Mouse (Mus musculus) kidney, embryonic 16.5 days (tissue): ENCODE data around the gene Tbc1d23. TPM values are rescaled to one million over a fixed set of nuclear protein-coding genes. Genes with fewer than 3 reads are reported as not detected.
"Not testable (repeated sequence)": the region's sequence is repeated elsewhere in the genome, so short reads cannot be mapped to it uniquely, and the experiment has no call there.

ENCODE experiments used
- ATAC-seq: fragments of 200-750 bp; cut with Nextera tagmentation; 2 replicates; pipeline ENCODE4 v1.8.0; 2017; ENCODE audit warnings: moderate TSS enrichment; ENCODE audit not compliant: low FRiP score, low TSS enrichment
- H3K27ac ChIP-seq: fragments of 300-500 bp; sonication (generic); 2 replicates; pipeline ENCODE4 v1.5.1; 2014; ENCODE audit warnings: low read length
- H3K27me3 ChIP-seq: fragments of 300-500 bp; sonication (generic); 2 replicates; pipeline ENCODE4 v1.6.1; 2014; ENCODE audit warnings: low read length, control low read depth, mixed read lengths; ENCODE audit not compliant: insufficient read depth
- H3K36me3 ChIP-seq: fragments of 300-500 bp; sonication (generic); 2 replicates; pipeline ENCODE4 v1.6.1; 2014; ENCODE audit warnings: low read length, control low read depth, mixed read lengths; ENCODE audit not compliant: insufficient read depth
- H3K4me1 ChIP-seq: fragments of 300-500 bp; sonication (generic); 2 replicates; pipeline ENCODE4 v1.6.1; 2014; ENCODE audit warnings: low read length, control low read depth, mixed read lengths; ENCODE audit not compliant: insufficient read depth
- H3K4me2 ChIP-seq: fragments of 300-500 bp; sonication (generic); replicated peaks from 2 replicates; pipeline ENCODE4 v1.6.1; 2014; ENCODE audit warnings: low read depth, low read length
- H3K4me3 ChIP-seq: fragments of 300-500 bp; sonication (generic); 2 replicates; pipeline ENCODE4 v1.5.1; 2014; ENCODE audit warnings: mild to moderate bottlenecking, low read length
- H3K9ac ChIP-seq: fragments of 300-500 bp; sonication (generic); replicated peaks from 2 replicates; pipeline ENCODE4 v1.6.1; 2014; ENCODE audit warnings: low read length
- H3K9me3 ChIP-seq: fragments of 300-500 bp; sonication (generic); 2 replicates; pipeline ENCODE4 v1.6.1; 2016; ENCODE audit warnings: low read length, control low read depth
- WGBS: fragments of 180-500 bp; shearing (Covaris S2); extraction: QIAGEN DNeasy Blood & Tissue Kit; methylation state at CpG from one replicate; pipeline ENCODE4 v1.1.7; 2014; 5-methylcytosine and 5-hydroxymethylcytosine counted together
- polyA plus RNA-seq: library from polyadenylated mRNA; unstranded; fragments of >200 nt; fragmentation: Nextera tagmentation; extraction: Ambion mirVana; gene quantifications from 2 replicates; pipeline ENCODE4 v1.2.1, GENCODE M21; 2015

Tbc1d23 gene
- polyA plus RNA-seq, 1 experiment from 2014 or later, result 25.4 TPM

GRCm38 (mm10) chr16:57251589-57252421, 20.5 kb upstream of the Tbc1d23 start:
- no peak overlapping the region for H3K4me3 ChIP-seq
- H3K4me1 ChIP-seq, result peaks cover 6% of the 10 kb centered on the region; the same call in 1 of the 2 replicates
- no peaks in the 10 kb centered on the region for H3K36me3 ChIP-seq
- H3K27ac ChIP-seq, result peak overlapping the region; percentile 90
- 31% methylated on average over 7 of the region's 7 CpGs for WGBS
- no peak overlapping the region for H3K4me2 ChIP-seq
- H3K9ac ChIP-seq, result no peak overlapping the region
- no peaks in the 10 kb centered on the region for H3K27me3 ChIP-seq
- ATAC-seq, result peak; percentile 77
- H3K9me3 ChIP-seq, result 0 out of 2 replicates have a peak, but pooled peaks cover 4% of the 10 kb centered on the region

DNA sequence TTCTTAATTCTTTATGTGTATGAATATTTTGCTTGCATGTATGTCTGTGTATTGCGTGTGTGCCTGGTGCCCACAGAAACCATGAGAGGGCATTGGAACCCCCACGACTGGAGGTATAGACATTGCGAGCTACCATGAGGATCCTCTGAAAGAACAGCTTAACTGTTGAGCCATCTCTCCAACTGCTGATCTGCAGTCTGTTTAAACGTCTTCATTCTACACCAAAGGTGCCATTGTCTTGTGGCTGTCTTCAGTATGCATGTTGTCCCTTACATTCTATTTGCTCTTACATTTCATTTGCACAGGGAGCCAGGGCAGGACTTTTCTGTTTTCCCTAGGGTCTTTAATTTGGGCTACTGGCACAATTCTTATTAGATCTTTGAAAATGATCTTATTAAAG, 19.7 kb upstream of the Tbc1d23 start:
- H3K27ac ChIP-seq, result peak overlapping the region; percentile 90
- H3K9me3 ChIP-seq, result 0 out of 2 replicates have a peak, but pooled peaks cover 4% of the 10 kb centered on the region
- no peak for ATAC-seq
- no peak overlapping the region for H3K9ac ChIP-seq
- no peak overlapping the region for H3K4me2 ChIP-seq
- H3K36me3 ChIP-seq, result no peaks in the 10 kb centered on the region
- H3K4me3 ChIP-seq, result no peak overlapping the region
- WGBS, result 91% methylated on average over 4 of the region's 4 CpGs
- H3K4me1 ChIP-seq, result peaks cover 6% of the 10 kb centered on the region; the same call in 1 of the 2 replicates
- no peaks in the 10 kb centered on the region for H3K27me3 ChIP-seq

DNA sequence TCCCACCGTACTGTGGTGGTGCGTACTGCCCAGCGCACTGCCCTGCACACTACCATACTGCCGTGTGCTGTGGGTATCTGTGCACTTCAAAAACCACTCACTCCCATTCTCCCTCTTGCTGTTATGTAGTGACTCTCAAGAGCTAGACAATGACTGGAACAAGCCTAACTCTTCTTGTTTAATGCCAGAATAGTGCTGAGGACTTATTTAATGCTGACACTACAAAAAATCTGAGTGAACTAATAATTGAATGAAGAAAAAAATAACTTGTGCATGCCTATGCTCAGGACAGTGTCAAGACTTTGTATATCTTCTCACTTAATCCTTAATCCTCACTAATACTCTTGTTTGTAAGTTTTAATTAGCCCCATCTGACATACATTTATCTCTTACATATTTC, 16.2 kb upstream of the Tbc1d23 start:
- 95% methylated on average over 4 of the region's 4 CpGs for WGBS
- ATAC-seq, result no peak
- Histone ChIP-seq H3K4me1 (peaks cover 6% of the 10 kb centered on the region; the same call in 1 of the 2 replicates), H3K9me3 (0 out of 2 replicates have a peak, but pooled peaks cover 4% of the 10 kb centered on the region), H3K9ac (no peak overlapping the region), H3K27ac (no peak overlapping the region), H3K4me3 (no peak overlapping the region), H3K36me3 (no peaks in the 10 kb centered on the region), H3K4me2 (no peak overlapping the region), H3K27me3 (no peaks in the 10 kb centered on the region)

DNA sequence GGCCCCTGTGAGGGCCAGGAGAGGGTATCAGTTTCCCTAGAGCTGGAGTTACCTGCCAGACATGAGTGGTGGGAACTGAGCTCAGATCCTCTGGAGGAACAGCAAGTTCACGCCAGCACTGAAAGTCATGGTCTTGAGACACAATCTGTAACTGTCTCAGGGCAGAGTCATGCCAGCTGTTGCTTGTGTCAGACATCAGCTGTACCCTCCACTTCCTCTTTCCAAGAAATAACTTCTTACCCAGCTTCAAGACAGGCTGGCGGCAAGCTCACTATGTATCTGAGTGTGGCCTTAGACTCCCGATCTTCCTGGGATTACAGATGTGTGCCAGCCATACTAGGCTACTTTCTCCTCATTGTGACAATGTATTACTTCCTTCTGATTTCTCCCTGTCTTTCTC, 15.3 kb upstream of the Tbc1d23 start:
- 0 out of 2 replicates have a peak, but pooled peaks cover 4% of the 10 kb centered on the region for H3K9me3 ChIP-seq
- H3K4me1 ChIP-seq, result peaks cover 6% of the 10 kb centered on the region; the same call in 1 of the 2 replicates
- H3K9ac ChIP-seq, result no peak overlapping the region
- H3K27ac ChIP-seq, result no peak overlapping the region
- no peak overlapping the region for H3K4me2 ChIP-seq
- no peaks in the 10 kb centered on the region for H3K36me3 ChIP-seq
- ATAC-seq, result no peak
- no peak overlapping the region for H3K4me3 ChIP-seq
- H3K27me3 ChIP-seq, result no peaks in the 10 kb centered on the region
- WGBS, result 78% methylated on average over 3 of the region's 3 CpGs

- ATAC-seq, result peak; percentile 84
- no peak overlapping the region for H3K4me3 ChIP-seq
- no peaks in the 10 kb centered on the region for H3K36me3 ChIP-seq
- H3K4me1 ChIP-seq, result no peaks in the 10 kb centered on the region
- no peaks in the 10 kb centered on the region for H3K9me3 ChIP-seq
- no peaks in the 10 kb centered on the region for H3K27me3 ChIP-seq
- no peak overlapping the region for H3K27ac ChIP-seq
- no peak overlapping the region for H3K9ac ChIP-seq
- H3K4me2 ChIP-seq, result no peak overlapping the region
- 13% methylated on average over 6 of the region's 6 CpGs for WGBS
Observed at GRCm38 (mm10) chr16:57243858-57244248, 12.5 kb upstream of the Tbc1d23 start.

DNA sequence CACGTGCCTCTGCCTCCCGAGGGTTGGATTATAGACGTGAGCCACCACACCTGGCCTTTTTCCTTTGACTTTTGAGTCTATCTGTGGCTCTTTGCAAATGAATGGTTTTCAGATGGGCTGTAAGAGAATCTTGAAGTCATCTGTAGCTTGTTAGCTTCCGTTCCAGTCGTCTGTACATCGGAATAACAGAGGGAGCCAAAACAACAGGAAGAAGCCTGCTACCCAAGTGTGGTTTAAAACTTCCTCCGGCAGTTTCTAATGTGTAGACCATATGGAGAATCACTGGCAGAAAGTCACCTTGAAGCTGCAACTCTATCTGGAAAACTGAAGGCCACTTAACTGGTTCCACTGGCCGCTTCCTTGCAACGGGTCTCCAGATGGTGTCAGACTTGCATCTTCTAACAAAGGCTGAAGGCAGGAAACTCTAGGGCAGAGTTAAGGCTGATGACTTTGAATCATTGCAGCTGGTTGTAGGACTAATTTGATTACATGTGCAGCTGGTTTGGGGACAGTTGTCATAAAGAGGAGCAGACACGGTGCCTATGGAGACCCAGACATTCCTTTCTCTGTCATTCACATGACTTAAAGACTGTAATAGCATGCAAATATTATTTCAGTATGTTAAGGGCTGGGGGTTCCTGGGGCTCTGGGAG, 12.0 kb upstream of the Tbc1d23 start:
- no peaks in the 10 kb centered on the region for H3K4me1 ChIP-seq
- WGBS, result 46% methylated on average over 10 of the region's 10 CpGs
- 0 out of 2 replicates have a peak overlapping the region, but pooled peaks have one; percentile 24 for H3K9ac ChIP-seq
- no peak overlapping the region for H3K4me2 ChIP-seq
- ATAC-seq, result peak; percentile 66
- no peaks in the 10 kb centered on the region for H3K27me3 ChIP-seq
- H3K4me3 ChIP-seq, result no peak overlapping the region
- no peaks in the 10 kb centered on the region for H3K36me3 ChIP-seq
- H3K9me3 ChIP-seq, result no peaks in the 10 kb centered on the region
- H3K27ac ChIP-seq, result no peak overlapping the region

- ATAC-seq, result no peak
- Histone ChIP-seq H3K9me3 (no peaks in the 10 kb centered on the region), H3K9ac (0 out of 2 replicates have a peak overlapping the region, but pooled peaks have one; percentile 24), H3K27me3 (no peaks in the 10 kb centered on the region), H3K4me3 (no peak overlapping the region), H3K4me2 (no peak overlapping the region), H3K27ac (no peak overlapping the region), H3K36me3 (no peaks in the 10 kb centered on the region), H3K4me1 (no peaks in the 10 kb centered on the region)
- 89% methylated on average over 5 of the region's 5 CpGs for WGBS
Observed at GRCm38 (mm10) chr16:57242857-57243204, 11.5 kb upstream of the Tbc1d23 start.

DNA sequence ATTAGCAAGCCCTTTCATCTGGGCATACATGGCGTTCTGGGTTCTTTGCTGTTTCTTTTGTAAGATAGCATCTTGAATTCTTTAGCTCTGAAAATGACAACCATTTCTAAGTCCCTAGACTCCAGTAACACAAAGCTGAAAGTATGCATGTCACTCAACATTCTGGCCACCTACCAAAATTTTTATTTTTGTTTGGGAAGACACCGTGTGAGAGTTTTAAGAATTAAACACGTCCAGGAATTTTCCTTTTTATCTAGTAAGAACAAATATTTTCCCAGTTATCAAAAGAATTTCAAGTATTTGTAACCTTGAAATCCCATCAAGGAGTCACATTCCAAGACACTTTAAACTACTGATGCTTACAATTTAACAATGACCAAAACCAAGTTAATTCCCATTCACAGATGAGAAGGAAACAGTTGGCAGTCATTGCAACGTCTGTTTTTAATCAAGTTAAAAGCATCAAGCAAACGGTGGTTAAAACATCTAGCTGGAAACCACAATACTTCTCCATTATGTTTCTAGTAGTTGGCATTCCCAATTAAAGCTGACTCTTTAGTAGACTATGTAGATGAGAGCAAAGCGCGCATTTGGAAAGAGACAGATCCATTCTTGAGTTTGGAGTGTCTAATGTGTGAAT, 4.7 kb upstream of the Tbc1d23 start:
- Histone ChIP-seq H3K4me2 (no peak overlapping the region), H3K4me3 (no peak overlapping the region), H3K9me3 (no peaks in the 10 kb centered on the region), H3K4me1 (no peaks in the 10 kb centered on the region), H3K36me3 (no peaks in the 10 kb centered on the region), H3K27ac (no peak overlapping the region), H3K27me3 (no peaks in the 10 kb centered on the region), H3K9ac (no peak overlapping the region)
- WGBS, result 64% methylated on average over 7 of the region's 7 CpGs
- ATAC-seq, result no peak

DNA sequence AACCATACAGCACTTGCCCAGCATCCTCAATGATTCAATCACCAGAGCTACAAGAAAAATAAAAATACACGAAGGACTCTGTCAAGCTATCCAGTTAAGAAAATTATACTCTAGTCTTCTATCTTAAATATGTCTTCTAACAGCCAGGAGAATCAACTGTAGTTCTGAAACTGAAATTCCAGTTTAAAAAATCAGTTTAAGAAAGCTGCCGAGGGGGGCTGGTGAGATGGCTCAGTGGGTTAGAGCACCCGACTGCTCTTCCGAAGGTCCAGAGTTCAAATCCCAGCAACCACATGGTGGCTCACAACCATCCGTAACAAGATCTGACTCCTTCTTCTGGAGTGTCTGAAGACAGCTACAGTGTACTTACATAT, 620 bp upstream of the Tbc1d23 start:
- 66% methylated on average over 4 of the region's 5 CpGs for WGBS

More for the DNA sequence above, 620 bp upstream of the Tbc1d23 start:
- Histone ChIP-seq H3K4me3 (peak overlapping the region; percentile 89), H3K4me2 (peak overlapping the region; percentile 63)
- not testable (repeated sequence) for H3K9ac ChIP-seq, H3K9me3 ChIP-seq, H3K4me1 ChIP-seq, H3K36me3 ChIP-seq, ATAC-seq, H3K27me3 ChIP-seq, H3K27ac ChIP-seq
